Mouse (Mus musculus): ENCODE data around the gene Brca2. TPM values are rescaled to one million over a fixed set of nuclear protein-coding genes. Genes with fewer than 3 reads are reported as not detected.
A peak's percentile ranks its signal among the peaks of the same experiment; 100 is the strongest.
"Not testable (repeated sequence)": the region's sequence is repeated elsewhere in the genome, so short reads cannot be mapped to it uniquely, and the experiment has no call there.

Gene Brca2
- total RNA-seq (2014; fragmentation: Nextera tagmentation) = 41.9 and 56.0 TPM in 2 replicates
- 37.4 and 38.8 TPM in 2 replicates for total RNA-seq (2017)

GRCm38 (mm10) chr5:150521937-150522866 is at the start of gene Brca2:
Brca2 (plus strand) TSS chr5:150522630.
- peak; percentile 98 for ATAC-seq (replicated peaks; ENCODE audit: poor library complexity, severe bottlenecking)

DNA sequence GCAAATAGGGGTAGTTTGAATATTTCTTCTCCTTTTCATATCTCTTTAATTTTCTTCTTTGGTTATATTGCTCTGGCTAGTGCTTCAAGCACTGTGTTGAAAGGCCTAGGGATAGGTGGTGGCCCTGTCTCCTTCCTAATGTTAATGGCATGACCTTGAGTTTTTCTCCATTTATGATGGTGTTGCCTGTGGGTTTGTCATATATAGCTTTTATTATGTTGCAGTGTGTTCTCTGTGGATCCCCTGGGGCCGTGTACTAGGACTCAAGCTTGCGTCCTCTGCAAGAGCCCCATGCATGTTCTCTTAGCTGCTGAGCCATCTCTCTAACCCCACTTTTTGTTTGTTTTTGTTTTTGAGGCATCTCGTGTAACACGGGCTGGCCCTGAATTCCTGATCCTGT is 45.1 kb upstream of the Brca2 start:
- no peak for ATAC-seq (replicated peaks; ENCODE audit: poor library complexity, severe bottlenecking)

DNA sequence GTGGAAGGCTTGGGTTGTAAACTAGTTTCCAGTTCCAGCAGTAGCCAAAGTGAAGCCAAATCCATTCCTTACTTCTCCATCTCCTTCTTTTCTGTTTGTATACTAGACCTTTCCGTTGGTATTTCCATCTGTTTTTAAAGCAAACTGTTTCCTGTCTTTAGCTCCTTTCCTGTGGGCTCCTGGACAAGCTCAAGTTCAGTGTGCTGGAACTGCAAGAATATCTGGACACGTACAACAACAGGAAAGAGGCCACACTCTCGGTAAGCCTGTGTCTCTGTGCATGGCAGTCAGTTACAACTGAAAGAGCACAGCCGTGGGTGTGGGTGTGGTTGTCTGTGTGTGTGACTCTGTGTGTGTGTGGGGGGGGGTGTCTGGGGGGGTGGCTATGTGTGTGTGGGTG is 43.8 kb upstream of the Brca2 start:
- no peak for ATAC-seq (replicated peaks; ENCODE audit: poor library complexity, severe bottlenecking)

DNA sequence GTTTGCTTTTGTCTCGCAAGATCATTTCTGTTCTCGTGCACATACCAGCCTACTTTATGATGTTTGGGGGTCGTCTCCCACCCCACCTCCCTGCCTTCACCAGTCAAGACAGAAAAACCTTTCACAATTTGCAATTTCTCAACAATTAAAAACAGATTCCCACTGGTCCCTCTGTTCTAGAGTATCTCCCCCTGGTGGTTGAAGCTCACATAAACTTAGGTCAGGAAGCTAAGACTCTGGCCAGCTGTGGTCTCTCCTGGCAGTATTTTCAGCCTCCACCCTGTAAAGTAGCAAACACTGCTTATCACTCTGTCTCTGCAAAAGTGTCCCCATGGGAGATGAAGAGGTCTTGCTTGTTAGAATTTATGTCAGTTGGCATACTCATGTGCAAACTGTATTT is 37.2 kb upstream of the Brca2 start:
- ATAC-seq (replicated peaks; ENCODE audit: poor library complexity, severe bottlenecking) = peak; percentile 86

GRCm38 (mm10) chr5:150490285-150490684 is 32.1 kb upstream of the Brca2 start:
- no peak for ATAC-seq (replicated peaks; ENCODE audit: poor library complexity, severe bottlenecking)

GRCm38 (mm10) chr5:150490821-150491220 is 31.6 kb upstream of the Brca2 start:
- no peak for ATAC-seq (replicated peaks; ENCODE audit: poor library complexity, severe bottlenecking)

- not testable (repeated sequence) for ATAC-seq (replicated peaks; ENCODE audit: poor library complexity, severe bottlenecking)
Measured at GRCm38 (mm10) chr5:150491573-150492173, 30.8 kb upstream of the Brca2 start.

GRCm38 (mm10) chr5:150495792-150496191 is 26.6 kb upstream of the Brca2 start:
- ATAC-seq (replicated peaks; ENCODE audit: poor library complexity, severe bottlenecking) = peak; percentile 86

DNA sequence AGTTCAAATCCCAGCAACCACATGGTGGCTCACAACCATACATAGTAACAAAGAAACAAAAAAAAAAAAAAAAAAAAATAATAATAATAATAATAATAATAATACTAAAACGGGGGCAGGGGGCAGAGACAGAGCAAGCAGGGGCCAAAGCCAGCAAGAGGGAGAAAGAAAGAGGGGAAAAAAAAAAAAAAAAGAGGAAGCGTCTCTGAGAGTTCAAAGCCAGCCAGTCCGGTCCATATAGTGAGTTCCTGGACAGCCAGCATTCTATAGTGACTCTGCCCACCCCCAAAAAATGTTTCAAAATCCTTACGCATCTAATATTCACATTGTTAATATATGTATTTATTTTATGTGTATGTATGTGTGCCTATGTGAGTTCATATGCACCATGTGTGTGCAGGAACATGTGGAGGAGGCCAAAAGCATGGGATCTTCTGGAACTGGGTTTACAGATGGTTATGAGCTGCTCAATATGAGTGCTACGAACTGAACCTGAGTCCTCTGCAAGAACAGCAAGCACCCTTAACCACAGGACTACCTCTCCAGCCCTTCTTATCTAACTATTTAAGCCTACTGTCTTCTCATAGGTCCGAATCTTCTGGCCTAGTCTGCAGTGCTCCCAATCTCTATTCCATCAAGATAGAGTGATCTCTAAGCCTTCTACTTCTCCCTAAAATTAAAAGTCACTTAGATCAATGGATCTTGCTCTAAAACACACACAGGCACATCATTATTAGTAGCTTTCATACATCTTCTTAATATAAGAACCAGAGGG is 11.8 kb upstream of the Brca2 start:
- ATAC-seq (replicated peaks; ENCODE audit: poor library complexity, severe bottlenecking) = no peak; the same call in 1 of the 2 replicates

DNA sequence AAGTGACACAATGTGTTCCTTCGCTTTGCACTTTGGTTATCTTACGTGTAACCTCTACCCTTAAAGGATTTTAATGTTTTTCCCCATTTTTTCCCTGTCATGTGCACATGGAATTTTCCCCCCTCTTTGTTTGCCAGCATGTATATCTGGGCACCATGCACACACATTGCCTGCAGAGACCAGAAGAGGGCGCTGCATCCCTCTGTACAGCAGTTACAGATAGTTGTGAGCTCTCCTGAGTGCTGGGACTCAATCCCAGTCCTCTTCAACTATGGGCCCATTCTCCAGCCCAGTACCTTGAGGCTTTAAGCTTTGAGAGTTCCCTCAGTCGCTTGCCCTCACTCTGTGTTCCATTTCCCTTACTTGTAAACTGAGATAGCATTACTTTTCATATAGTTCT is 9.2 kb upstream of the Brca2 start:
- no peak for ATAC-seq (replicated peaks; ENCODE audit: poor library complexity, severe bottlenecking)

- ATAC-seq (replicated peaks; ENCODE audit: poor library complexity, severe bottlenecking) = no peak
Measured at GRCm38 (mm10) chr5:150514027-150514426, 8.4 kb upstream of the Brca2 start.

- ATAC-seq (replicated peaks; ENCODE audit: poor library complexity, severe bottlenecking) = no peak
Measured at GRCm38 (mm10) chr5:150518064-150518463, 4.4 kb upstream of the Brca2 start, which contains the start of gene Zar1l. Zar1l (minus strand) TSS chr5:150518164.

DNA sequence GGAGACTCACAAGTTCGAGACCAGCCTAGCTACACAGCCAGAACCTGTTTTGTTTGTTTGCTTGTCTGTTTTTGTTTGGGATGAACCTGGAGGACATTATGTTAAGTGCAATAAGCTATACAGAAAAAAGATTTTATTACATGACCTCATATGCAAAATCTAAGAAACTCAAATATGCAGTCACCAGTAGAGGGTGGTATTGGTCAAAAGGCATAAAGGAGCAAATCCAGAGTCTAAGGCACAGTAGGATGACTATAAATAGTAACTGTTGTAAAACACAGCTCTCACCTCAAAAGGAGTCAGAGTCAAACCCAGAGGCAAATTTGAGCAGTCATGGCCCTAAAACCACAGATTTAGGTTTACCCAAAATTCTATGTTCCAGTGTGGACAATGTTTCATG is 2.9 kb upstream of the Brca2 start:
- peak; percentile 41 for ATAC-seq (replicated peaks; ENCODE audit: poor library complexity, severe bottlenecking)

GRCm38 (mm10) chr5:150522867-150523234 is 421 bp downstream of the Brca2 start:
- no peak for ATAC-seq (replicated peaks; ENCODE audit: poor library complexity, severe bottlenecking)

- ATAC-seq (replicated peaks; ENCODE audit: poor library complexity, severe bottlenecking) = no peak
Measured at GRCm38 (mm10) chr5:150525239-150525638, 2.8 kb downstream of the Brca2 start.

DNA sequence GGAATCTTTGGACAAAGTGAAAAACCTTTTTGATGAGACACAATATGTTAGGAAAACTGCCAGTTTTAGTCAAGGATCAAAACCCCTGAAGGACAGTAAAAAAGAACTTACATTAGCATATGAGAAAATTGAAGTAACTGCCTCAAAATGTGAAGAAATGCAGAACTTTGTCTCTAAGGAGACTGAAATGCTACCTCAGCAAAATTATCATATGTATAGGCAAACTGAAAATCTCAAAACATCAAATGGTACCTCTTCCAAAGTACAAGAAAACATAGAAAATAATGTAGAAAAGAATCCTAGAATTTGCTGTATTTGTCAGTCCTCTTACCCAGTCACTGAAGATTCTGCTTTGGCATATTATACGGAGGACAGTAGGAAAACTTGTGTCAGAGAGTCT is 18.9 kb downstream of the Brca2 start:
- no peak for ATAC-seq (replicated peaks; ENCODE audit: poor library complexity, severe bottlenecking)

DNA sequence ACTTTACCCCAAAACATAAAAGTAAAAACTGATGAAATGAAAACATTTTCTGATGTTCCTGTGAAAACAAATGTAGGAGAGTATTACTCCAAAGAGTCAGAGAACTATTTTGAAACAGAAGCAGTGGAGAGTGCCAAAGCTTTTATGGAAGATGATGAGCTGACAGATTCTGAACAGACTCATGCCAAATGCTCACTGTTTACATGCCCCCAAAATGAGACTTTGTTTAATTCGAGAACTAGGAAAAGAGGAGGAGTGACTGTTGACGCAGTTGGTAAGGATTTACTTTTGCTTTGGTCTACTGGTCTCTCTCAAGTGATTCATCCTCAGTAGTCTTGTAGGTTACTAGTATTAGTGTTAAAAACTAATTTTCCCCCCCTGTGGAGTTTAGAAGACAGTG is 20.8 kb downstream of the Brca2 start:
- no peak for ATAC-seq (replicated peaks; ENCODE audit: poor library complexity, severe bottlenecking)

DNA sequence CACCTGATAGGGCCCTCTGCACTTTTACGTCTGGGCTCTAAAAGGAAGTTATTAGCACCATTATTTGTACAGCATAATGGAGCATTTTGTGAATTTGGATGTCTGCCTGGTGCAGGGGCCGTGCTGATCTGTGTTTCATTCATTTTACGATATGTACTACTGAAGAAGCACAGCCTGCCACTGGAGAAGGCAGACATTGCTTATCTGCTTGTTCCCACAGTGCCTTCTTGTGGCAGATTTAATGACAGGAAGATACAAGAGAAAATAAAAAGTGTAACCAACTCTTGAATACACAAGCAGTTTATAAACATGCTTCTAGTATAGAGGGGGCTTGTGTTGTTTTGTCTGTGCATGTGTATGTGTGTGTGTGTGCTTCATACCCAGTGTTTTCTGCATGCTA is 29.2 kb downstream of the Brca2 start:
- no peak for ATAC-seq (replicated peaks; ENCODE audit: poor library complexity, severe bottlenecking)

GRCm38 (mm10) chr5:150559519-150560103 is 37.2 kb downstream of the Brca2 start:
- no peak for ATAC-seq (replicated peaks; ENCODE audit: poor library complexity, severe bottlenecking)

- ATAC-seq (replicated peaks; ENCODE audit: poor library complexity, severe bottlenecking) = no peak
Measured at GRCm38 (mm10) chr5:150560851-150561250, 38.4 kb downstream of the Brca2 start.
